Comparison of ENCODE assay signal across 8 mouse cellular contexts in genomic region chrX:48342731-48343130, GRCm38 (mm10). TPM values are rescaled to one million over a fixed set of nuclear protein-coding genes. Genes with fewer than 3 reads are reported as not detected.
A peak's percentile ranks its signal among the peaks of the same experiment; 100 is the strongest.
DNase-seq lines count a peak whose midpoint lies in the region; ATAC-seq and TF ChIP-seq lines count a peak whose summit lies in the region.

No protein-coding gene starts in this region.

- H3K36me3 ChIP-seq in lung, embryonic 14.5 days (ENCODE audit: insufficient read depth), result no peaks in the 10 kb centered on the region
- H3K36me3 ChIP-seq in embryonic facial prominence, embryonic 13.5 days, result no peaks in the 10 kb centered on the region
- H3K36me3 ChIP-seq in hindbrain, embryonic 10.5 days, result no peaks in the 10 kb centered on the region
- H3K36me3 ChIP-seq in liver, embryonic 13.5 days, result no peaks in the 10 kb centered on the region
- no peaks in the 10 kb centered on the region for H3K36me3 ChIP-seq in splenic B cell, adult 2 months (ENCODE audit: control insufficient read depth, insufficient read depth, low read length, poor library complexity, severe bottlenecking)

- H3K9me3 ChIP-seq in lung, embryonic 14.5 days (ENCODE audit: low read depth, low read length), result no peaks in the 10 kb centered on the region
- no peaks in the 10 kb centered on the region for H3K9me3 ChIP-seq in embryonic facial prominence, embryonic 13.5 days
- H3K9me3 ChIP-seq in hindbrain, embryonic 10.5 days, result peaks cover 11% of the 10 kb centered on the region; the same call in 1 of the 2 replicates
- H3K9me3 ChIP-seq in liver, embryonic 13.5 days (replicated peaks), result no peaks in the 10 kb centered on the region

- H3K4me2 ChIP-seq in lung, embryonic 14.5 days, result peak overlapping the region; percentile 74
- H3K4me2 ChIP-seq in embryonic facial prominence, embryonic 13.5 days, result peak overlapping the region; percentile 67
- peak overlapping the region; percentile 89 for H3K4me2 ChIP-seq in liver, embryonic 13.5 days

- WGBS in lung, embryonic 14.5 days, result 5% methylated on average over 12 of the region's 16 CpGs
- 21% methylated on average over 16 of the region's 16 CpGs for WGBS in embryonic facial prominence, embryonic 13.5 days
- WGBS in hindbrain, embryonic 10.5 days, result 13% methylated on average over 16 of the region's 16 CpGs
- 15% methylated on average over 16 of the region's 16 CpGs for WGBS in liver, embryonic 13.5 days (ENCODE audit: insufficient replicate concordance)

- ATAC-seq in lung, embryonic 14.5 days (ENCODE audit: insufficient read depth), result peak; percentile 8; the same call in 1 of the 2 replicates
- 0 out of 2 replicates have a peak, but pooled peaks have one; percentile 0 for ATAC-seq in embryonic facial prominence, embryonic 13.5 days (ENCODE audit: insufficient number of reproducible peaks, insufficient read depth, low FRiP score, low TSS enrichment, low read depth)
- ATAC-seq in liver, embryonic 13.5 days (ENCODE audit: low read depth), result 0 out of 2 replicates have a peak, but pooled peaks have one; percentile 5

- H3K27me3 ChIP-seq in lung, embryonic 14.5 days (ENCODE audit: insufficient read depth, low read length), result no peaks in the 10 kb centered on the region
- peaks cover 21% of the 10 kb centered on the region; the same call in 1 of the 2 replicates for H3K27me3 ChIP-seq in embryonic facial prominence, embryonic 13.5 days
- peaks cover 24% of the 10 kb centered on the region for H3K27me3 ChIP-seq in hindbrain, embryonic 10.5 days (ENCODE audit: insufficient read depth, poor library complexity, severe bottlenecking)
- peaks cover 48% of the 10 kb centered on the region for H3K27me3 ChIP-seq in liver, embryonic 13.5 days
- H3K27me3 ChIP-seq in splenic B cell, adult 2 months (ENCODE audit: control insufficient read depth, insufficient read depth, low read length, poor library complexity, severe bottlenecking), result no peaks in the 10 kb centered on the region

- H3K27ac ChIP-seq in lung, embryonic 14.5 days (ENCODE audit: low read depth), result no peak overlapping the region
- H3K27ac ChIP-seq in embryonic facial prominence, embryonic 13.5 days, result no peak overlapping the region
- peak overlapping the region; percentile 82 for H3K27ac ChIP-seq in hindbrain, embryonic 10.5 days
- H3K27ac ChIP-seq in liver, embryonic 13.5 days, result peak overlapping the region; percentile 88

- H3K9ac ChIP-seq in lung, embryonic 14.5 days, result peak overlapping the region; percentile 52; the same call in 1 of the 2 replicates
- peak overlapping the region; percentile 71 for H3K9ac ChIP-seq in embryonic facial prominence, embryonic 13.5 days
- peak overlapping the region; percentile 73 for H3K9ac ChIP-seq in liver, embryonic 13.5 days

- peak overlapping the region; percentile 53 for H3K4me3 ChIP-seq in lung, embryonic 14.5 days (ENCODE audit: low read depth, low read length)
- H3K4me3 ChIP-seq in embryonic facial prominence, embryonic 13.5 days, result peak overlapping the region; percentile 55
- H3K4me3 ChIP-seq in hindbrain, embryonic 10.5 days, result peak overlapping the region; percentile 63
- peak overlapping the region; percentile 72 for H3K4me3 ChIP-seq in liver, embryonic 13.5 days (replicated peaks)

- TF ChIP-seq CTCF in lung, embryonic 14.5 days (IDR thresholded peaks at IDR 0.05; ENCODE audit: low read depth), result no peak

- no peak for DNase-seq in lung, embryonic 14.5 days
- no peak for DNase-seq in lung, postnatal 14 days
- peak; percentile 3 for DNase-seq in hindbrain, embryonic 10.5 days (ENCODE audit: low spot score)
- DNase-seq in liver, embryonic 13.5 days, result no peak
- peak; percentile 0 for DNase-seq in splenic B cell, adult 2 months (ENCODE audit: low read depth, low spot score)
- no peak for DNase-seq in ovary, adult 18-20 months (ENCODE audit: low spot score)
- DNase-seq in right cerebral cortex, adult 18-20 months, result no peak

- no peaks in the 10 kb centered on the region for H3K4me1 ChIP-seq in lung, embryonic 14.5 days (ENCODE audit: insufficient read depth)
- 0 out of 2 replicates have a peak, but pooled peaks cover 3% of the 10 kb centered on the region for H3K4me1 ChIP-seq in embryonic facial prominence, embryonic 13.5 days
- peaks cover 19% of the 10 kb centered on the region for H3K4me1 ChIP-seq in hindbrain, embryonic 10.5 days (replicated peaks)
- H3K4me1 ChIP-seq in liver, embryonic 13.5 days (replicated peaks), result peaks cover 35% of the 10 kb centered on the region

RNA-seq across cellular contexts. Expression of gene Bcorl1, which starts 1.6 kb away (rescaled TPM):
- 6.2 and 7.3 TPM in 2 replicates for polyA plus RNA-seq in lung, embryonic 14.5 days (2014; fragmentation: Nextera tagmentation; extraction: Ambion mirVana)
- 6.2 and 6.8 TPM in 2 replicates for polyA plus RNA-seq in embryonic facial prominence, embryonic 13.5 days (2015; fragmentation: Nextera tagmentation; extraction: Ambion mirVana)
- polyA plus RNA-seq in hindbrain, embryonic 10.5 days (2016; fragmentation: Nextera tagmentation; extraction: Ambion mirVana), result 4.2 and 5.4 TPM in 2 replicates
- 2.8 TPM in 2 replicates for polyA plus RNA-seq in liver, embryonic 13.5 days (2015; fragmentation: Nextera tagmentation; extraction: Ambion mirVana)

Comparison
In these comparisons a context has a peak if more than half of its experiments do, and no peak if none do; other contexts are left out.
1. DNase-seq: peak in hindbrain, embryonic 10.5 days (single experiment) and splenic B cell, adult 2 months (single experiment); none in lung, embryonic 14.5 days (single experiment), lung, postnatal 14 days (single experiment), liver, embryonic 13.5 days (single experiment), ovary, adult 18-20 months (single experiment) and right cerebral cortex, adult 18-20 months (single experiment).
2. H3K27ac ChIP-seq: peak in hindbrain, embryonic 10.5 days (single experiment) and liver, embryonic 13.5 days (single experiment); none in lung, embryonic 14.5 days (single experiment) and embryonic facial prominence, embryonic 13.5 days (single experiment).
3. Peak in every context shown above with its lines, with median percentiles within 50 percentile points of each other: ATAC-seq, H3K4me2 ChIP-seq, H3K4me3 ChIP-seq and H3K9ac ChIP-seq.